Mouse (Mus musculus) myocyte (in vitro differentiated cells): Measurements from ENCODE around the gene Taf8.

Experiments
- POLR2A ChIP-seq: IDR thresholded peaks from one replicate; pipeline ENCODE4 v1.6.1; 2011; ENCODE audit warnings: low read depth, mild to moderate bottlenecking, control low read depth, moderate library complexity; ENCODE audit not compliant: insufficient read length
- POLR2AphosphoS2 ChIP-seq: IDR thresholded peaks from one replicate; pipeline ENCODE4 v1.6.1; 2011; ENCODE audit warnings: low read depth, control low read depth; ENCODE audit not compliant: insufficient read length

- TF ChIP-seq POLR2AphosphoS2 = no peak
- no peak for TF ChIP-seq POLR2A
These were observed 16.3 kb downstream of the Taf8 start for GRCm38 (mm10) chr17:47485791-47486190.
